Mouse (Mus musculus): ENCODE data around the gene Smarcd3.

DNA sequence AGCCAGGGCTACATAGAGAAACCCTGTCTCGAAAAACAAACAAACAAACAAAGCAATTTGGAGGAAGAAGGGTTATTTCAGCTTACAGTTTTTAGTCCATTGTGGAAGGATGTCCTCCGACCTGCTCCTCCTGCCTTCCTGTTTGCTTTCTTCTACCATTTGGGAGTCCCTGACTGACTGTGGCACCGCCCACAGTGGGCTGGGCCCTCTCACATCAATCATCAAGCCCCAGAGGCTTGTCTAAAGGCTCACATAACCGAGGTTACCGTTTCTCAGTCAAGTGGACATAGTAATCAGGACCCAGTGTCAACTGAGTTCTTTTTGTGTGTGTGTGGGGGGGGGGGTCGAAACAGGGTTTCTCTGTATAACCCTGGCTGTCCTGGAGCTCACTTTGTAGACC lies 13.9 kb upstream of the Smarcd3 start:
- TF ChIP-seq POLR2AphosphoS2 (IDR thresholded peaks at IDR 0.05; ENCODE audit: insufficient read length, low read depth) (no peak), POLR2A (IDR thresholded peaks at IDR 0.05; ENCODE audit: insufficient read length, low read depth) (no peak), CEBPB (IDR thresholded peaks at IDR 0.05; ENCODE audit: insufficient read depth, poor library complexity, severe bottlenecking) (no peak), MYOG (IDR thresholded peaks at IDR 0.05; ENCODE audit: control insufficient read depth in 1 of 3, insufficient read depth in 1 of 3, insufficient read length in 2 of 3, low read depth in 2 of 3) (no peak), TCF12 (IDR thresholded peaks at IDR 0.05; ENCODE audit: insufficient read depth, poor library complexity, severe bottlenecking) (no peak), MYOD1 (IDR thresholded peaks at IDR 0.05; ENCODE audit: control insufficient read depth in 1 of 3, insufficient read length in 2 of 3, low read depth in 2 of 3) (no peak), TCF3 (IDR thresholded peaks at IDR 0.05; ENCODE audit: insufficient read length, low read depth) (no peak), E2F4 (IDR thresholded peaks at IDR 0.05; ENCODE audit: insufficient read depth) (no peak), MAX (IDR thresholded peaks at IDR 0.05; ENCODE audit: low read depth) (no peak), SRF (IDR thresholded peaks at IDR 0.05; ENCODE audit: control insufficient read depth, insufficient read length, low read depth) (no peak)

Measured in myocyte (in vitro differentiated cells).